Mouse (Mus musculus) liver, embryonic 16.5 days (tissue): ENCODE measurements around the gene Cxcr3. TPM values are rescaled to one million over a fixed set of nuclear protein-coding genes. Genes with fewer than 3 reads are reported as not detected.

Experiments used
- ATAC-seq: fragments of 200-750 bp; cut with Nextera tagmentation; 2 replicates; pipeline ENCODE4 v1.8.0; 2017; ENCODE audit warnings: low read depth, mild to moderate bottlenecking, moderate number of reproducible peaks, moderate library complexity
- H3K27ac ChIP-seq: fragments of 300-500 bp; sonication (generic); 2 replicates; pipeline ENCODE4 v1.5.1; 2014; ENCODE audit warnings: mild to moderate bottlenecking, low read length
- H3K27me3 ChIP-seq: fragments of 300-500 bp; sonication (generic); 2 replicates; pipeline ENCODE4 v1.6.1; 2014; ENCODE audit warnings: low read depth, low read length, mixed read lengths; ENCODE audit not compliant: control insufficient read depth, insufficient read depth
- H3K36me3 ChIP-seq: fragments of 300-500 bp; sonication (generic); 2 replicates; pipeline ENCODE4 v1.6.1; 2014; ENCODE audit warnings: mild to moderate bottlenecking; ENCODE audit not compliant: control insufficient read depth, insufficient read depth
- H3K4me1 ChIP-seq: fragments of 300-500 bp; sonication (generic); 2 replicates; pipeline ENCODE4 v1.6.1; 2014; ENCODE audit warnings: low read depth, low read length, mixed read lengths; ENCODE audit not compliant: control insufficient read depth
- H3K4me2 ChIP-seq: fragments of 300-500 bp; sonication (generic); 2 replicates; pipeline ENCODE4 v1.6.1; 2014; ENCODE audit warnings: low read depth, low read length, mixed read lengths
- H3K4me3 ChIP-seq: fragments of 300-500 bp; sonication (generic); 2 replicates; pipeline ENCODE4 v1.5.1; 2014; ENCODE audit warnings: low read depth, mild to moderate bottlenecking, low read length
- H3K9ac ChIP-seq: fragments of 300-500 bp; sonication (generic); 2 replicates; pipeline ENCODE4 v1.6.1; 2014; ENCODE audit warnings: low read depth, low read length
- H3K9me3 ChIP-seq: fragments of 300-500 bp; sonication (generic); replicated peaks from 2 replicates; pipeline ENCODE4 v1.6.1; 2016; ENCODE audit warnings: low read length; ENCODE audit not compliant: control insufficient read depth
- WGBS: fragments of 180-500 bp; shearing (Covaris S2); extraction: QIAGEN DNeasy Blood & Tissue Kit; methylation state at CpG from one replicate; pipeline ENCODE4 v1.1.7; 2014; ENCODE audit not compliant: insufficient replicate concordance; 5-methylcytosine and 5-hydroxymethylcytosine counted together
- polyA plus RNA-seq: library from polyadenylated mRNA; unstranded; fragments of >200 nt; fragmentation: Nextera tagmentation; extraction: Ambion mirVana; gene quantifications from 2 replicates; pipeline ENCODE4 v1.2.1, GENCODE M21; 2015

Gene Cxcr3
- 0.31 and 0.35 TPM in 2 replicates for polyA plus RNA-seq

DNA sequence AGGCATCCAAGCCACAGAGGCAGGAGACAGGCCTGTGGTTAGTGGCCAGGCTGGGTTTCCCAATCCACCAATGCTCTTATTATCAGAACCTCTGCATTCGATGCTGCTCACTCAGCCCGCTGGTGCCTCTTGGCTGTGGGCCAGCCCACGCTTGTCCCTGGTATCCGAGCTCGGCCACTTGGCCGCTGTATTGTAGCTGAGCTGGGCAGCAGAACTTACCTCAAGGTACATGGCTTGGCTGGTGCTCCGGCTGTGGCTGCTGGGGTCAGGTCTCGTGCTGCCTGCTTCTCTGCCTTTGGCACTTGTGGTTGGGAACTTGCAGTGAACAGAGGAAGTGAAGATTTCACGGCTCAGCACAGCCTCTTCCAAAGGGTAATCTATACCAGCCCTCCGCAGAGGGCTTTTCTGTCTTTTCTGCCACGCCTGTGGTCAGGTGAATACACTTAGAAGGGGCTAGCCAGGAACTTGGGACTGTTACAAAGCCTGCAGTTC, at the start of gene Cxcr3:
Gene Cxcr3 (minus strand): TSS at position 442 of the 492 bp plus-strand sequence.
- 31% methylated on average over 11 of the region's 11 CpGs for WGBS
- Histone ChIP-seq H3K36me3 (no peaks in the 10 kb centered on the region), H3K4me1 (no peaks in the 10 kb centered on the region), H3K27me3 (no peaks in the 10 kb centered on the region), H3K9ac (no peak within 1 kb of the TSS), H3K4me2 (peak within 1 kb of the TSS; percentile 9; the same call in 1 of the 2 replicates), H3K27ac (no peak within 1 kb of the TSS), H3K4me3 (no peak within 1 kb of the TSS), H3K9me3 (no peaks in the 10 kb centered on the region)
- ATAC-seq, result no peak

DNA sequence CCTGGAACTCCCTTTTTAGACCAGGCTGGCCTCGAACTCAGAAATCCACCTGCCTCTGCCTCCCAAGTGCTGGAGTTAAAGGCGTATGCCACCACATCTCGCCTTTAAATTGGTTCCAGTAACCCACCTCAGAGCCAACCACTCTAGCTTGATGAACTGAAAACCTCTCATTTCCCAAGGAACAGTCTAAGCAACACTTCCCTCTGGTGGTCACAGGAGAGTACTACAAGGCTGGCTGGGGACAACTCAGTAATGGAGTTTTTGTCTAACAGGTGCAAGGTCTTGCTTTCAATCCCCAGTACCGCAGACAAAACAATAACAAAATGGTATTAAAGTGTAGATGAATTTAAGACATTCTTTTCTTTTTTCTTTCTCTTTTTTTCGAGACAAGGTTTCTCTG, 38.0 kb upstream of the Cxcr3 start:
- Histone ChIP-seq H3K9me3 (no peaks in the 10 kb centered on the region), H3K4me3 (no peak overlapping the region), H3K36me3 (no peaks in the 10 kb centered on the region), H3K27ac (no peak overlapping the region), H3K4me1 (no peaks in the 10 kb centered on the region), H3K9ac (no peak overlapping the region), H3K27me3 (peaks cover 3% of the 10 kb centered on the region; the same call in 1 of the 2 replicates), H3K4me2 (no peak overlapping the region)
- 20% methylated on average over 5 of the region's 5 CpGs for WGBS
- no peak for ATAC-seq

DNA sequence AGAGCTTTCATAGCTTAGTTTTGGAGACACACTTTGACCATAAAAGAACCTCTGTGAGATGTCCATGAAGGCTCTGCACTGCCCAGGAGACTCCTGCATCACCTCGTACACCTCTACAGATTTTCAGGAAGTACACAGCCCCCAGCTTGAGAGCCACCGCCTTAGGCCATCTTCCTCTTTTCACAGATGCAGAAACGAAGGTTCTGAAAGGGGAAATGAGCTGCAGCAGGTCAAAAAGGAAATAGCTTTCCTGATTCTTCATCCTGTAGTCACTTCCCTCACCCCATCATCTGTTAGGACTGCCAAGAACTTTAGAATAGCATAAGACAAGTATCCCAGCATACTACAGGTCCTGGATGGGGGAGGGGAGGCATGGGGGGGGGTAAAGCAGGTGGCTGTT, 36.2 kb upstream of the Cxcr3 start:
- Histone ChIP-seq H3K4me1 (no peaks in the 10 kb centered on the region), H3K36me3 (no peaks in the 10 kb centered on the region), H3K4me2 (no peak overlapping the region), H3K9me3 (no peaks in the 10 kb centered on the region), H3K4me3 (no peak overlapping the region), H3K9ac (no peak overlapping the region), H3K27me3 (peaks cover 3% of the 10 kb centered on the region; the same call in 1 of the 2 replicates), H3K27ac (no peak overlapping the region)
- WGBS, result 26% methylated on average over 3 of the region's 3 CpGs
- ATAC-seq, result no peak

DNA sequence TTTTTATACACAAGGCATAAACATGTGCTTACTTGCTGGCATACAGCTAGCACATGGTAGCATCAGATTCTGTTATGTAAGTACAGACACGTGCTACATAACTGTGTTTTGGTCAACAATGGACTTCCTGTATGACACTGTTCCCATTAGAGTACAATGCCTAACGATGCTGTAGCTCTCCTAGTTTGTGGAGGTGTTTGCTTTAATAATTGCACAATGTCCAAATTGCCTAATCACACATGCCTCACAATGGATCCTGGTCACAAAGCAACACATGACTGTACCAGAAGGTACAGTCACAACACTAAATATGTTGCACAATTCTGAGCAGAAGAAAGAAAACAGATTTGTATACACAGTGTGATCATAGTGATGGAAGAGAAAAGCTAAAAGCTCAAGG, 35.4 kb upstream of the Cxcr3 start:
- no peak overlapping the region for H3K4me2 ChIP-seq
- no peak overlapping the region for H3K9ac ChIP-seq
- ATAC-seq, result no peak
- no peaks in the 10 kb centered on the region for H3K9me3 ChIP-seq
- no peak overlapping the region for H3K4me3 ChIP-seq
- H3K4me1 ChIP-seq, result no peaks in the 10 kb centered on the region
- no peak overlapping the region for H3K27ac ChIP-seq
- peaks cover 3% of the 10 kb centered on the region; the same call in 1 of the 2 replicates for H3K27me3 ChIP-seq
- H3K36me3 ChIP-seq, result no peaks in the 10 kb centered on the region
- 31% methylated on average over 2 of the region's 2 CpGs for WGBS

DNA sequence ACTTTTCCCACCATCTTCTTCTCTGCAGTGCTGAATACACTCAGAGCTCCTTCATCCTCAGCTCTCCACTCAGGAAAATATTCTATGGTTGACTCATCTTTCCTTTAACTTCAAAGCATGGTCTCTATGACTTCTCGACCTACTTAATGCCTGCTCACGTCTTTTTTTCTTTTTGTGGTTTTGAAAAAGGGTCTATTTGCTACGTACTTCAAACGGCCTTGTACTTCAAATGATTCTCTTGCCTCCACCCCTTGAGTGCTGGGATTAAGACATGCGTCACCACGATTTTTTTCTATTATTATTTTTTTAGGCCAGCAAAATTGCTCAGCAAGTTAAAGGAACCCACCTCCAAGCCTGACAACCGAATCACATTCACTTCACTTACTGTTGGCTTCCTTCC, 33.2 kb upstream of the Cxcr3 start:
- Histone ChIP-seq H3K9me3 (no peaks in the 10 kb centered on the region), H3K27ac (no peak overlapping the region), H3K4me2 (no peak overlapping the region), H3K9ac (no peak overlapping the region), H3K36me3 (no peaks in the 10 kb centered on the region), H3K27me3 (no peaks in the 10 kb centered on the region), H3K4me1 (no peaks in the 10 kb centered on the region), H3K4me3 (no peak overlapping the region)
- 39% methylated on average over 7 of the region's 7 CpGs for WGBS
- ATAC-seq, result no peak

DNA sequence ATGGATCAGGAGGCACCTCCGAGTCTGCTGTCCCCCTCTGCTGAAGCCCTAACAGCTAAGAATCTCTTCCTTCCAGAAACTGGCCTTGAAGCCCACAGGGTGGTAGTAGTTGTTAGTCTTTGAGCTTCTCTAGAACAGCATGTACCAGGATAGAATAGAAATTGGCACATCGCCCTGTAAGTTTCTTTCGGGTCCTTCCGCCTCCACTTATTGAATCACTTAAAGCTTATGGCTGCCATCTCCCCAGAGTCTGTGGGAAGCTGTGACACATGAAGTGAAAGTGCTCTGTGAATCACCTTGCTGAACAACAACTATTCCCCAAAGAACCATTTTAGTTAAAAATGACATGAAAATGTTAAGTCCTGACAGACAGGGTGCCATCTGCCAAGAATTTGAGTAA, 31.0 kb upstream of the Cxcr3 start:
- Histone ChIP-seq H3K27me3 (no peaks in the 10 kb centered on the region), H3K27ac (no peak overlapping the region), H3K4me3 (no peak overlapping the region), H3K9ac (no peak overlapping the region), H3K36me3 (no peaks in the 10 kb centered on the region), H3K9me3 (no peaks in the 10 kb centered on the region), H3K4me1 (no peaks in the 10 kb centered on the region), H3K4me2 (no peak overlapping the region)
- ATAC-seq, result no peak
- WGBS, result 64% methylated on average over 4 of the region's 4 CpGs

DNA sequence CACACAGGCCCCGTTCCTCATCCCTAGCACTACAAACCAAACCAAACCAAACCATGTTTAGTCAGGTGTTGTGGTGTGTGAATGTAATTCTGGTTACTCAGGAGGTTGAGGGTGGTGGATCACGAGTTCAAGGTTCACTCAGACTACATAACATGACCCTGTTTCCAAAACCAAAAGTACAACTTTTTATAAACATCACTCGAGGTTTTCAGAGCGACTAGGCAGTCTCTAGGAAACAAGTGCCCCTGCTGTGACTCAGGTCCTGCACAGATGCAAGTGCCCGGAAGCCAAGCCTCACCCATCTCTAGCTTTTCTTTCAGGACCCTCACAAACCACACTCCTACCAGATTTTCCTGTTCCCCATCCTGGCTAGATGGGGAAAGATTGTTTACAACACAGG, 30.6 kb upstream of the Cxcr3 start:
- H3K4me3 ChIP-seq, result no peak overlapping the region
- H3K9me3 ChIP-seq, result no peaks in the 10 kb centered on the region
- no peak overlapping the region for H3K9ac ChIP-seq
- no peaks in the 10 kb centered on the region for H3K36me3 ChIP-seq
- no peaks in the 10 kb centered on the region for H3K27me3 ChIP-seq
- 42% methylated on average over 5 of the region's 5 CpGs for WGBS
- no peak for ATAC-seq
- H3K27ac ChIP-seq, result no peak overlapping the region
- no peak overlapping the region for H3K4me2 ChIP-seq
- no peaks in the 10 kb centered on the region for H3K4me1 ChIP-seq

DNA sequence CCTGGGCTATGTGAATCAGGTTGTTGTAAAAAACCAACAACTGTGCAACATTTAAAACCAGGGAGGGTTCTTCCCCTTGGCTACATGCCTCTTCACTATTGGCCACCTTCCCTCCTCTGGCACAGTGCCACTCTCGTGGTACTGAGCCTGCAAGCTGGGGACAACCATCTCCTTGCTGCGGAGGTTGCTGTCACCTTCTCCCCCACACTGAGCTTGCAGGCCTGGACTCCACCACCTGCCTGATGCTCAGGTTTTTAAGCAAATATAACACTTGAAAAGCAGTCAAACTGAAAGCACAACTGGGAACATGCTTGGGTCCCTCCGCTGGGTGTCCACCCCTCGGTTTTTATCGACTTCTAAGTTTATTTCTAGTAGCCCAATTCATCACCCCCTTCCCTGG, 20.4 kb upstream of the Cxcr3 start:
- no peak overlapping the region for H3K9ac ChIP-seq
- H3K4me1 ChIP-seq, result no peaks in the 10 kb centered on the region
- H3K4me2 ChIP-seq, result no peak overlapping the region
- H3K27ac ChIP-seq, result no peak overlapping the region
- no peak overlapping the region for H3K4me3 ChIP-seq
- no peaks in the 10 kb centered on the region for H3K9me3 ChIP-seq
- no peaks in the 10 kb centered on the region for H3K36me3 ChIP-seq
- no peaks in the 10 kb centered on the region for H3K27me3 ChIP-seq
- WGBS, result 64% methylated on average over 5 of the region's 5 CpGs
- no peak for ATAC-seq

DNA sequence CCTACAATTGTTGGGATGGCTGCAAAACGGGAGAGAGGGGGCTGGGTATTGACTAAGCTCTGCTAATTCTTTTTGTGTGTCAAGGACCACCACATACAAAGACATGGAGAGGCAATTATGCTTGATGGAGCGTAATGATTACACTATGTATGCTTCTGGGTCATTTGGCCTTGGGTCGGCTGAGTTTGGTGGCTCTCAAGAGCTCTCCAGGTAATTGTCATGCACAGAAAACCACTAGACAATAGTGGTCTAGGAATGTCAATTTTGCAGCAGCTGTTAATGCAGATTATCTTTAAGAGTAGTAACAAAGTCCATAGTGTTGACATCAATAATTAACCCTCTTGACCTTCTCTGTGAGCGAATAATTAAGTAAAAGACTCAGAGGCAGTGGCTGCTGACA, 16.1 kb upstream of the Cxcr3 start:
- Histone ChIP-seq H3K9me3 (no peaks in the 10 kb centered on the region), H3K27me3 (no peaks in the 10 kb centered on the region), H3K4me2 (no peak overlapping the region), H3K9ac (no peak overlapping the region), H3K36me3 (no peaks in the 10 kb centered on the region), H3K27ac (no peak overlapping the region), H3K4me3 (no peak overlapping the region), H3K4me1 (no peaks in the 10 kb centered on the region)
- ATAC-seq, result no peak
- WGBS, result 44% methylated on average over 4 of the region's 4 CpGs
